Mouse (Mus musculus): Measurements from ENCODE around the gene Sp3.
"Not testable (repeated sequence)": the region's sequence is repeated elsewhere in the genome, so short reads cannot be mapped to it uniquely, and the experiment has no call there.

Sp3 gene

DNA sequence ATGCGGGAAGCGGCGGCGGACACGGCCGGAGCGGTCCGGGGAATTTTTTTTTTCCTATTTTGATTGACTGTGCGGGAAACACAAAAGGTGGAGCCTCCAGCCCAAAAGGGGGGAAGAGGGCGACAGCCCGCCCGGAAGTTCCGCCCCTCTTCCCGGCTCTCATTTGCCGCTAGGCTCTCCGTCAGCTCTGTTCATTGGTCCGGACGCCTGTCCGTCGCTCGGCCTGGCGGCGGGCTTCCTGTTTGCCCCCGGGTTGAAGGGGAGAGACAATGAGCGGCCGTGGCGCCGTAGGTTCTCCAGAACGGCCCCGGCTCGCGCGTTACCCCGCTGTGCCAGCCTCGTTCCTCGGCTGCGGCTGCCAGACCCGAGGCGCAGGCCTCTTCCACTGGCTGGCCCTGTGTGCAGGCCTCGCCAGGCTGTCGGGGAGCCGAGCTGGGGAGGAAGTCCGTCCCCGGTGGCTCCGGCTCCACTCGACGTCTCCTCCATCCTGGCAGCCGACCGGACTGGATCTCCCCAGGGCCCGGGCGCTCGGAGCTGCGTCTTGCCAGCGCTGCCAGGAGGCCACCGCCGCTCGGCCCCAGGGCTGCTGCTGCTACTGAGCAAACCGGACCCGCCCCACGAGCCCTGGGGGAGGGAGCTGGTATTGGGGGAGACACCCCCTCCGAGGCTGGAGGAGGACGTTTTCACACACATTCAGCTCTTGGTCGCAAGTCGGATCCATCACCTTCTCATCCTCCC, at the start of gene Sp3:
Gene Sp3 (minus strand): TSS at position 110 of the 738 bp plus-strand sequence.
- DNase-seq (ENCODE audit: low spot score), result peak; percentile 98

- DNase-seq (ENCODE audit: low spot score), result no peak
These were observed 49.6 kb upstream of the Sp3 start for GRCm38 (mm10) chr2:73029846-73030245.

- no peak for DNase-seq (ENCODE audit: low spot score)
These were observed 47.8 kb upstream of the Sp3 start for GRCm38 (mm10) chr2:73028019-73028418.

GRCm38 (mm10) chr2:73027126-73027525, 46.9 kb upstream of the Sp3 start:
- no peak for DNase-seq (ENCODE audit: low spot score)

GRCm38 (mm10) chr2:73023803-73024202, 43.6 kb upstream of the Sp3 start:
- DNase-seq (ENCODE audit: low spot score), result peak; percentile 74

GRCm38 (mm10) chr2:73021046-73021445, 40.8 kb upstream of the Sp3 start:
- DNase-seq (ENCODE audit: low spot score), result no peak

- DNase-seq (ENCODE audit: low spot score), result no peak
These were observed 39.3 kb upstream of the Sp3 start for GRCm38 (mm10) chr2:73019371-73020146.

DNA sequence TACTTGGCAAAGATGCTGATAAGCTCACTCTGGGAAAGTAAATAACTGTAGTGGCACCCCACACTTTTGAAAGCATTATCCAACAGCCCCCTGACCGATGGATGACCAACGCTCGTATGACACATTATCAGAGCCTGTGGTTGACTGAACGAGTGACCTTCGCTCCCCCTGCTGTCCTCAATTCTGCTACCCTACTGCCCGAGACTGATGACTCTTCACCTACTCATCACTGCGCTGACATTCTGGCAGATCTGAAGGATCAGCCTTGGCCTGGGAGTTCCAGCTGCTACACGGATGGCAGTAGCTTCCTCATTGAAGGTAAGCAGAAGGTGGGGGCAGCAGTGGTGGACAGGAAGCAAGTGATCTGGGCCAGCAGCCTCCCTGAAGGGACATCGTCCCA, 33.8 kb upstream of the Sp3 start:
- DNase-seq (ENCODE audit: low spot score), result not testable (repeated sequence)

- DNase-seq (ENCODE audit: low spot score), result no peak
These were observed 32.4 kb upstream of the Sp3 start for GRCm38 (mm10) chr2:73012636-73013035.

GRCm38 (mm10) chr2:73007472-73007871, 27.2 kb upstream of the Sp3 start:
- DNase-seq (ENCODE audit: low spot score), result no peak

GRCm38 (mm10) chr2:73005611-73006515, 25.6 kb upstream of the Sp3 start:
- DNase-seq (ENCODE audit: low spot score), result no peak

GRCm38 (mm10) chr2:73003751-73004717, 23.8 kb upstream of the Sp3 start:
- DNase-seq (ENCODE audit: low spot score), result peak; percentile 85

DNA sequence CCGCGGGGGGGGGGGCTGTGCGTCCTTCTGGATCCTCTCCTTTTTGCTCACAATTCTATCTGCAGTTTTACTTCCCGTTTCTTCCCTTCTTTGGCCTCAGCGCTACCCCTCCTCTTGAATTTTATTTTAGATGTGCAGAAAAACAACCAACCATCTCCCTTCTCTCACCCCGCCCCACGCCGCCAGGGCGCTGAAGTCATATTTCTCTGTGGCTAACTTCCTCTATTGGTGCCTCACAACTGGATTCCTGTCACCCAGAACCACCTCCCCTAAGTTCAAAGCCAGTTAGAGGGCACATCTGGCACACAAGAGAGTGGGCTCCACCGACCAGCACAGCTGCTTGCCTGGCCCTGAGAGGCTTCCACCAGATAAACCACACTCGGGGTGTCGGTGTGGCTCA, 22.8 kb upstream of the Sp3 start:
- DNase-seq (ENCODE audit: low spot score), result peak; percentile 71

- DNase-seq (ENCODE audit: low spot score), result no peak
These were observed 22.2 kb upstream of the Sp3 start for GRCm38 (mm10) chr2:73002451-73002850.

DNA sequence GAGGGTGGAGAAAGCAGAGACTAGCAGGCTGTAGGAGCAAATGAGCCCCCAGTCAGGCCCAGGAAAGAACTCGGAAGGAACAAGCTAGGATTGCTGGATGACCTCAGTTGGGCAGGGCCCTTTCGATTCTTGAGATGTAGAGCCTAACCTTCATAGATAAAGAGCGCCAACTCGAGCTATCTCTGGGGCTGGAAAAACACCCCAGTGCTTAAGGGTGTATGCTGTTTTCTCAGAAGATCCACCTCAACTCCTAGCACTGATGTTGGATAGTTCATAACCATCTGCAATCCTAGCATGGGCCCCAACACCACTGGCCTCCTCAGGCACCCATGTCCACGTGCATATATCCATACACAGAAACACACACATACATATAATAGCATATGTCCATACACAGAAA, 21.7 kb upstream of the Sp3 start:
- no peak for DNase-seq (ENCODE audit: low spot score)

GRCm38 (mm10) chr2:73000194-73000593, 19.9 kb upstream of the Sp3 start:
- no peak for DNase-seq (ENCODE audit: low spot score)

- DNase-seq (ENCODE audit: low spot score), result no peak
These were observed 17.3 kb upstream of the Sp3 start for GRCm38 (mm10) chr2:72997586-72997985.

DNA sequence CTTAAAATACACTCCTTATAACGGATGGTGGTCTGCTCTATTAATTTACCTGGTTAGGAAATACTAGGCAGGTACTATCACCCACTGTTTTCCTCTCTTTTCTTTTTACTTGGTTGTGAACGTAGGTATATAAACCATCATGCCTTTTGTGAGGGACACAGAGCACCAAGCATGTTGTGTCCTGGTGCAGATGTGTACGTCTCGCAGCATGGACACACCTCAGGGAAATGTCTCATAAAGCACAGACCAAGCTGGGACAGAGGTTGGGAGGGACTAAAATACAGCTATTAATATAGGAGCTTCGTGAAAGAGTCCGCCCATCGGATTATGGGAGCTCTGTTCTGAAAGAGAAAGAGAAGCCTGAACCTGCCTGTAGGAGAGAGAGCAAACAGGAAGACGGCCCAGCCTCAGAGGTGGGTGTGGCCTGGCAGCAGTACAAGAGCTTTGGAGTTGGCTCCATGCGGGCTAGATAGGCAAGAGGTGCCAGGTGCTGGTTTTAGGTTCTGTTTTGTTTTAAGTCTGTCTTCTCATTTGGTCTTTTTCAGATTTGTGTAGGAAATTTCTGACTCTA, 16.6 kb upstream of the Sp3 start:
- DNase-seq (ENCODE audit: low spot score), result peak; percentile 78

DNA sequence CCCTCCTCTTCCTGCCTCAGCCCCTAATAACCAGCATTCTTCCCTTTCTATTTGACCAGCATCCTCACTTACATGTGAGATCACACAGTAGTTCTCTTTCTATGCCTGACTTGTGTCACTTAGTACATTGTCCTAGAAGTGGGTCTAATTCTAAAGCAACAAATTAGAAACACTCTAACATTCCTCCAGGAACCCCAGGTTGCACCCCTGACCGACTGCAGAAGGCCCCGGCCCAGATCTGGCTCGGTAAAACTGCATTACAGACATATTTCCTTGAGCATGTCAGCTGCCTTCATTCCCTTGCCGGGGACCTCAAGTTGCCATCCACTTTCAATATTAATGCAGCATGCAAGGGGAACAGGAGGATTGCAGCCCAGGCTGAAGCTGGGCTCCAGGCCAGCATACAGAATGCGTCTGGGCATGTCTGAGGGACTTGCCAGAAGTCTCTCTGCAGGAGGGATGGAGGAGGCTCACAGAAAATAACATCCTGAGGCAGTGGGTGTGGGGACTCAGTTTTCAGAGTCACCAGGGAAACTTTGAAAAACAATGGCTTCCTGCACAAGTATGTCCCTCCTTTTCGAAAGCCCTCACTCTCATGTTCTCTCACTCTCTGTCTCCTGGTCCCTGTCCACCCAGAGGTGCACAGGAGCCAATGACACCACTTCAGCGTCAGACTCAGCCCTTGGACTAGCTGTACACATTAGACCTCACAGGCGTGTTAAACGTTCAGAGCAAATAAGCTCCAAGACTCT, 15.3 kb upstream of the Sp3 start:
- peak; percentile 58 for DNase-seq (ENCODE audit: low spot score)

DNA sequence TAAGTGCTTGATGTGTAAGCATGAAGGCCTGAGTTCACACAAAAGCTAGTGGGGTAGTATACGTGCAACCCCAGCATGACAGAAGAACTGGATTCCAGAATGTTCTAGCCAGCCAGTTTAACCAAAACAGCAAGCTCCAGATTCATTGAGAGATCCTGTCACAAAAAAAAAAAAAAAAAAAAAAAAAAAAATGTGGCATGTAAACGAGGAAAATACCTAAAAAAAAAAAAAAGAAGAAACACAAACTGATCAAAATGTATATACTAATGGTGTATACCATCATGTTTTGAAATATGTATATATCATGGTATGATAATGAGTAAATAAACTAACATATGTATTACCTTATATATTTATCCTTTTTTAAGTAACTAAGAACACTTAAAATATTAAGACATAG, 13.9 kb upstream of the Sp3 start:
- DNase-seq (ENCODE audit: low spot score), result no peak

Measured in lung, postnatal 25 days (tissue).